ENCODE assay signal across 12 mouse cellular contexts in genomic region chr3:108857714-108858113, GRCm38 (mm10). TPM values are rescaled to one million over a fixed set of nuclear protein-coding genes. Genes with fewer than 3 reads are reported as not detected.
DNase-seq lines count a peak whose midpoint lies in the region; ATAC-seq and TF ChIP-seq lines count a peak whose summit lies in the region.
"Had no signal": no experiment of that assay in that cellular context is flagged by ENCODE, and none has a peak within 500 bp of the region (broad histone marks: within the 10 kb centered on the region; RNA-seq: fewer than 3 reads in every experiment).

No protein-coding gene starts in this region.

- ATAC-seq in intestine, embryonic 15.5 days = no peak
- ATAC-seq in intestine, postnatal 0 days = no peak
- ATAC-seq in embryonic facial prominence, embryonic 11.5 days (replicated peaks; ENCODE audit: insufficient number of reproducible peaks, low FRiP score, low TSS enrichment, low read depth) = peak; percentile 4; the same call in 1 of the 2 replicates
- ATAC-seq in hindbrain, embryonic 13.5 days (ENCODE audit: low FRiP score) = no peak
- ATAC-seq in midbrain, embryonic 16.5 days = peak; percentile 9
- ATAC-seq: activated CD4-positive, CD25-positive, alpha-beta regulatory T cell, adult 4 months had no signal

- intact Hi-C loops in left cerebral cortex, postnatal 36 days (cut with DNase I) = loop anchor here (5.0 kb wide), 1 partner anchor 55 kb away; the partner anchor contains the start of gene Prpf38b

- TF ChIP-seq CTCF in intestine, postnatal 0 days (IDR thresholded peaks at IDR 0.05; ENCODE audit: low read depth) = no peak

- H3K27me3 ChIP-seq in intestine, embryonic 15.5 days (replicated peaks) = no peaks in the 10 kb centered on the region
- no peaks in the 10 kb centered on the region for H3K27me3 ChIP-seq in intestine, postnatal 0 days (replicated peaks; ENCODE audit: control insufficient read depth, insufficient read depth, low read length)
- H3K27me3 ChIP-seq in embryonic facial prominence, embryonic 11.5 days (ENCODE audit: control insufficient read depth, insufficient read depth, low read length) = no peaks in the 10 kb centered on the region
- H3K27me3 ChIP-seq in hindbrain, embryonic 13.5 days = no peaks in the 10 kb centered on the region
- no peaks in the 10 kb centered on the region for H3K27me3 ChIP-seq in midbrain, embryonic 16.5 days (ENCODE audit: control insufficient read depth, insufficient read depth, low read depth, low read length)

- 0 out of 2 replicates have a peak overlapping the region, but pooled peaks have one; percentile 45 for H3K27ac ChIP-seq in intestine, embryonic 15.5 days
- no peak overlapping the region for H3K27ac ChIP-seq in intestine, postnatal 0 days (ENCODE audit: low read depth, low read length)
- no peak overlapping the region for H3K27ac ChIP-seq in embryonic facial prominence, embryonic 11.5 days (replicated peaks; ENCODE audit: low read depth, low read length)
- peak overlapping the region; percentile 36; the same call in 1 of the 2 replicates for H3K27ac ChIP-seq in hindbrain, embryonic 13.5 days
- H3K27ac ChIP-seq in midbrain, embryonic 16.5 days (ENCODE audit: low read length) = peak overlapping the region; percentile 78

- H3K4me3 ChIP-seq in intestine, embryonic 15.5 days (replicated peaks) = no peak overlapping the region
- H3K4me3 ChIP-seq in intestine, postnatal 0 days (ENCODE audit: low read depth, low read length) = no peak overlapping the region
- H3K4me3 ChIP-seq in embryonic facial prominence, embryonic 11.5 days (ENCODE audit: low read depth, low read length) = no peak overlapping the region
- H3K4me3 ChIP-seq in hindbrain, embryonic 13.5 days = no peak overlapping the region
- H3K4me3 ChIP-seq in midbrain, embryonic 16.5 days (ENCODE audit: low read depth, low read length) = no peak overlapping the region

- no peak for DNase-seq in embryonic facial prominence, embryonic 11.5 days (ENCODE audit: low spot score)
- DNase-seq in thymus, postnatal 10 days (ENCODE audit: low spot score in 2 of 2) = no peak
- no peak for DNase-seq in frontal cortex, adult 2 months (ENCODE audit: extremely low spot score in 1 of 2, low spot score in 1 of 2)
- no peak for DNase-seq in left cerebral cortex, postnatal 36 days (ENCODE audit: low spot score in 2 of 2)
- DNase-seq: cerebellum, adult 11-12 months; spleen, adult 18-20 months; thymus, postnatal 4 days had no signal

- no peaks in the 10 kb centered on the region for H3K36me3 ChIP-seq in intestine, embryonic 15.5 days
- no peaks in the 10 kb centered on the region for H3K36me3 ChIP-seq in intestine, postnatal 0 days (ENCODE audit: control insufficient read depth, insufficient read depth)
- H3K36me3 ChIP-seq in embryonic facial prominence, embryonic 11.5 days (replicated peaks; ENCODE audit: control insufficient read depth, insufficient read depth, low read depth, low read length) = no peaks in the 10 kb centered on the region
- H3K36me3 ChIP-seq in hindbrain, embryonic 13.5 days = no peaks in the 10 kb centered on the region
- H3K36me3 ChIP-seq in midbrain, embryonic 16.5 days (ENCODE audit: control insufficient read depth, insufficient read depth, low read length) = no peaks in the 10 kb centered on the region

- peaks cover 6% of the 10 kb centered on the region; the same call in 1 of the 2 replicates for H3K4me1 ChIP-seq in intestine, embryonic 15.5 days (replicated peaks)
- H3K4me1 ChIP-seq in intestine, postnatal 0 days (replicated peaks; ENCODE audit: control insufficient read depth, insufficient read depth, low read length) = 0 out of 2 replicates have a peak, but pooled peaks cover 2% of the 10 kb centered on the region
- H3K4me1 ChIP-seq in embryonic facial prominence, embryonic 11.5 days (ENCODE audit: control insufficient read depth, insufficient read depth, low read length) = peaks cover 3% of the 10 kb centered on the region; the same call in 1 of the 2 replicates
- H3K4me1 ChIP-seq in hindbrain, embryonic 13.5 days (replicated peaks) = peaks cover 25% of the 10 kb centered on the region
- peaks cover 9% of the 10 kb centered on the region for H3K4me1 ChIP-seq in midbrain, embryonic 16.5 days (ENCODE audit: control insufficient read depth, insufficient read depth, low read length)

- WGBS in intestine, embryonic 15.5 days = 95% methylated on average over 1 of the region's 1 CpGs
- WGBS in intestine, postnatal 0 days = 76% methylated on average over 1 of the region's 1 CpGs
- 82% methylated on average over 1 of the region's 1 CpGs for WGBS in embryonic facial prominence, embryonic 11.5 days
- 83% methylated on average over 1 of the region's 1 CpGs for WGBS in hindbrain, embryonic 13.5 days
- WGBS in midbrain, embryonic 16.5 days = 68% methylated on average over 1 of the region's 1 CpGs

- no peaks in the 10 kb centered on the region for H3K9me3 ChIP-seq in intestine, embryonic 15.5 days
- H3K9me3 ChIP-seq in intestine, postnatal 0 days (ENCODE audit: control insufficient read depth) = no peaks in the 10 kb centered on the region
- H3K9me3 ChIP-seq in embryonic facial prominence, embryonic 11.5 days (replicated peaks; ENCODE audit: control insufficient read depth, low read length) = no peaks in the 10 kb centered on the region
- H3K9me3 ChIP-seq in hindbrain, embryonic 13.5 days = no peaks in the 10 kb centered on the region
- H3K9me3 ChIP-seq in midbrain, embryonic 16.5 days (replicated peaks; ENCODE audit: control insufficient read depth, low read length, poor library complexity, severe bottlenecking) = no peaks in the 10 kb centered on the region

- no peak overlapping the region for H3K9ac ChIP-seq in intestine, embryonic 15.5 days
- no peak overlapping the region for H3K9ac ChIP-seq in intestine, postnatal 0 days (ENCODE audit: low read depth, low read length)
- no peak overlapping the region for H3K9ac ChIP-seq in embryonic facial prominence, embryonic 11.5 days (replicated peaks; ENCODE audit: low read length)
- no peak overlapping the region for H3K9ac ChIP-seq in hindbrain, embryonic 13.5 days
- no peak overlapping the region for H3K9ac ChIP-seq in midbrain, embryonic 16.5 days (ENCODE audit: low read depth, low read length)

- no peak overlapping the region for H3K4me2 ChIP-seq in intestine, embryonic 15.5 days (replicated peaks)
- no peak overlapping the region for H3K4me2 ChIP-seq in intestine, postnatal 0 days (replicated peaks; ENCODE audit: low read depth)
- H3K4me2 ChIP-seq in embryonic facial prominence, embryonic 11.5 days (ENCODE audit: low read depth, low read length) = no peak overlapping the region
- no peak overlapping the region; the same call in 1 of the 2 replicates for H3K4me2 ChIP-seq in hindbrain, embryonic 13.5 days
- no peak overlapping the region for H3K4me2 ChIP-seq in midbrain, embryonic 16.5 days (ENCODE audit: low read length)

RNA-seq across cellular contexts. Expression of gene Stxbp3, which starts 17.4 kb away (rescaled TPM):
- 44.3 and 46.0 TPM in 2 replicates for polyA plus RNA-seq in intestine, embryonic 15.5 days (2015; fragmentation: Nextera tagmentation; extraction: Ambion mirVana)
- 40.5 and 48.6 TPM in 2 replicates for polyA plus RNA-seq in intestine, postnatal 0 days (2015; fragmentation: Nextera tagmentation; extraction: Ambion mirVana)
- polyA plus RNA-seq in embryonic facial prominence, embryonic 11.5 days (2014; fragmentation: Nextera tagmentation; extraction: Ambion mirVana) = 28.2 and 29.2 TPM in 2 replicates
- polyA plus RNA-seq in hindbrain, embryonic 13.5 days (2015; fragmentation: Nextera tagmentation; extraction: Ambion mirVana) = 15.5 and 16.7 TPM in 2 replicates
- polyA plus RNA-seq in midbrain, embryonic 16.5 days (2015; fragmentation: Nextera tagmentation; extraction: Ambion mirVana) = 16.2 and 16.9 TPM in 2 replicates
- 30.2 and 33.5 TPM in 2 replicates for polyA plus RNA-seq in frontal cortex, adult 2 months (2012; rRNA removed)
- total RNA-seq in left cerebral cortex, postnatal 36 days (2021) = 10 to 100 TPM; 22.4 to 23.7 TPM

RNA-seq across cellular contexts. Expression of gene Fndc7, which starts 32.1 kb away (rescaled TPM):
- polyA plus RNA-seq in intestine, embryonic 15.5 days (2015; fragmentation: Nextera tagmentation; extraction: Ambion mirVana) = 0.05 and 0.14 TPM in 2 replicates
- polyA plus RNA-seq in intestine, postnatal 0 days (2015; fragmentation: Nextera tagmentation; extraction: Ambion mirVana) = 0.05 TPM in 1 of 2 replicates, not detected in the other
- polyA plus RNA-seq in embryonic facial prominence, embryonic 11.5 days (2014; fragmentation: Nextera tagmentation; extraction: Ambion mirVana) = not detected in 2 replicates
- 0.09 TPM in 1 of 2 replicates, not detected in the other for polyA plus RNA-seq in hindbrain, embryonic 13.5 days (2015; fragmentation: Nextera tagmentation; extraction: Ambion mirVana)
- polyA plus RNA-seq in midbrain, embryonic 16.5 days (2015; fragmentation: Nextera tagmentation; extraction: Ambion mirVana) = 0.08 TPM in 1 of 2 replicates, not detected in the other
- polyA plus RNA-seq in frontal cortex, adult 2 months (2012; rRNA removed) = 0.14 and 0.17 TPM in 2 replicates
- total RNA-seq in left cerebral cortex, postnatal 36 days (2021) = not detected

RNA-seq across cellular contexts. Expression of gene Prpf38b, which starts 53.8 kb away (rescaled TPM):
- 74.4 and 79.3 TPM in 2 replicates for polyA plus RNA-seq in intestine, embryonic 15.5 days (2015; fragmentation: Nextera tagmentation; extraction: Ambion mirVana)
- 29.5 and 38.0 TPM in 2 replicates for polyA plus RNA-seq in intestine, postnatal 0 days (2015; fragmentation: Nextera tagmentation; extraction: Ambion mirVana)
- 69.1 and 71.3 TPM in 2 replicates for polyA plus RNA-seq in embryonic facial prominence, embryonic 11.5 days (2014; fragmentation: Nextera tagmentation; extraction: Ambion mirVana)
- 67.6 and 70.4 TPM in 2 replicates for polyA plus RNA-seq in hindbrain, embryonic 13.5 days (2015; fragmentation: Nextera tagmentation; extraction: Ambion mirVana)
- polyA plus RNA-seq in midbrain, embryonic 16.5 days (2015; fragmentation: Nextera tagmentation; extraction: Ambion mirVana) = 54.2 and 56.8 TPM in 2 replicates
- 95.5 and 105 TPM in 2 replicates for polyA plus RNA-seq in frontal cortex, adult 2 months (2012; rRNA removed)
- 10 to 100 TPM; 28.0 to 54.5 TPM for total RNA-seq in left cerebral cortex, postnatal 36 days (2021)

Comparison
In these comparisons a context has a peak if more than half of its experiments do, and no peak if none do; other contexts are left out.
1. H3K27ac ChIP-seq: peak in intestine, embryonic 15.5 days (single experiment), hindbrain, embryonic 13.5 days (single experiment) and midbrain, embryonic 16.5 days (single experiment); none in intestine, postnatal 0 days (single experiment) and embryonic facial prominence, embryonic 11.5 days (single experiment).
2. ATAC-seq: peak in embryonic facial prominence, embryonic 11.5 days (single experiment) and midbrain, embryonic 16.5 days (single experiment); none in intestine, embryonic 15.5 days (single experiment), intestine, postnatal 0 days (single experiment) and hindbrain, embryonic 13.5 days (single experiment).